Mouse (Mus musculus) midbrain, embryonic 14.5 days (tissue): ENCODE data around the gene Endod1. TPM values are rescaled to one million over a fixed set of nuclear protein-coding genes. Genes with fewer than 3 reads are reported as not detected.

Experiments
- ATAC-seq: fragments of 200-750 bp; cut with Nextera tagmentation; 2 replicates; pipeline ENCODE4 v1.8.0; 2017; ENCODE audit warnings: moderate number of reproducible peaks, moderate library complexity; ENCODE audit not compliant: low FRiP score, low TSS enrichment
- DNase-seq: peaks from one replicate; pipeline ENCODE4 v3.0.0-alpha.2; 2015
- H3K27ac ChIP-seq: fragments of 300-500 bp; sonication (generic); replicated peaks from 2 replicates; pipeline ENCODE4 v1.5.1; 2014; ENCODE audit warnings: mild to moderate bottlenecking, low read depth, low read length, moderate library complexity
- H3K27me3 ChIP-seq: fragments of 300-500 bp; sonication (generic); 2 replicates; pipeline ENCODE4 v1.6.1; 2014; ENCODE audit warnings: low read length, control low read depth, mixed read lengths; ENCODE audit not compliant: control insufficient read depth, insufficient read depth
- H3K36me3 ChIP-seq: fragments of 300-500 bp; sonication (generic); 2 replicates; pipeline ENCODE4 v1.6.1; 2014; ENCODE audit warnings: low read length, control low read depth; ENCODE audit not compliant: control insufficient read depth, insufficient read depth
- H3K4me1 ChIP-seq: fragments of 300-500 bp; sonication (generic); 2 replicates; pipeline ENCODE4 v1.6.1; 2014; ENCODE audit warnings: mild to moderate bottlenecking, antibody characterized with exemption, low read length, control low read depth; ENCODE audit not compliant: control insufficient read depth, insufficient read depth
- H3K4me2 ChIP-seq: fragments of 300-500 bp; sonication (generic); 2 replicates; pipeline ENCODE4 v1.6.1; 2014; ENCODE audit warnings: mild to moderate bottlenecking, low read length, moderate library complexity
- H3K4me3 ChIP-seq: fragments of 300-500 bp; sonication (generic); replicated peaks from 2 replicates; pipeline ENCODE4 v1.5.1; 2014; ENCODE audit warnings: low read depth, low read length
- H3K9ac ChIP-seq: fragments of 300-500 bp; sonication (generic); replicated peaks from 2 replicates; pipeline ENCODE4 v1.6.1; 2014; ENCODE audit warnings: mild to moderate bottlenecking, low read length, moderate library complexity
- H3K9me3 ChIP-seq: fragments of 300-500 bp; sonication (generic); 2 replicates; pipeline ENCODE4 v1.6.1; 2016; ENCODE audit warnings: low read length, control low read depth, mixed read lengths; ENCODE audit not compliant: control insufficient read depth
- WGBS: fragments of 180-500 bp; shearing (Covaris S2); extraction: QIAGEN DNeasy Blood & Tissue Kit; methylation state at CpG from one replicate; pipeline ENCODE4 v1.1.7; 2014; 5-methylcytosine and 5-hydroxymethylcytosine counted together
- polyA plus RNA-seq: library from polyadenylated mRNA; unstranded; fragments of >200 nt; fragmentation: Nextera tagmentation; extraction: Ambion mirVana; gene quantifications from 2 replicates; pipeline ENCODE4 v1.2.1, GENCODE M21; 2014

Gene Endod1
- polyA plus RNA-seq, 1 experiment from 2014 or later, result 22.4 TPM

DNA sequence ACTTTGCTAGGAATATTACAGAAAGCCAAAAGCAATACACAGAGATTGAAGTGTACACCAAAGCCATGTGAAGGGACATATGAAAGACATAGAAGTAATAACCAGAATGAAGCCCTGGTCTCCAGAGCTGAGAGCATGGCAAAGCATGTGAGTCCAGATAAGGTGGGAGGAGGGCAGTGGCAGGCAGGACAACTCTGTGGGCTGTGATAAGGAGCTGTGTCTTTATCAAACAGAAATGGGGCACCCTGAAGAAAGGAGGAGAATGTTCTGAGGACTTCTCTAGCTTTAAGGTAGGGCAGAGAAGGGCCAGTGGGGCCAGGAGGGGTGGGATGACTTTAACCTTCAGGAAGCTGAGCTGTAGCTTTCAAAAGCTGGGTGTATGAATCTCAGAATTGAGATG is 12.0 kb downstream of the Endod1 start:
- no peaks in the 10 kb centered on the region for H3K4me1 ChIP-seq
- no peaks in the 10 kb centered on the region for H3K36me3 ChIP-seq
- no peaks in the 10 kb centered on the region for H3K9me3 ChIP-seq
- no peak overlapping the region for H3K9ac ChIP-seq
- ATAC-seq (no peak), DNase-seq (no peak)
- no peak overlapping the region for H3K4me3 ChIP-seq
- H3K27me3 ChIP-seq, result no peaks in the 10 kb centered on the region
- no peak overlapping the region for H3K4me2 ChIP-seq
- no peak overlapping the region for H3K27ac ChIP-seq

DNA sequence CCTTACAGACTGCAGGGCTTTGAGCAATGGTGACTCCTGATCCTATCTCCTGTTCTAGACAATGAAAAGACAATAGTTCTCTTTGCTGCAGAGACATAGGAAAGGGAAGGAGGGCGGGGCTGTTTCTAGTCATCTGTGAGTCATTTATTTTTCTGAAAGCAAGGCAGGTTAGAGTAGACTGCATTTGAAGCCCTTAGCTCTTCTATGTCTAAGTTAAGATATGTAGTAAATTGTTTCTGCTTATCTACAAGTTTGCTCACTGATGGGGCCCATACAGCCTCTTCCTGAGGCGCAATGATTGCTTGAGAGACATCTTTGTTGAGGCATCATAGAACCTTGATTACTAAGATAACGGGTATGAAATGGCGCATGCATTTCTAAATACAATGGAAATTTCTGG is 13.5 kb downstream of the Endod1 start:
- DNase-seq, result no peak
- no peak for ATAC-seq

DNA sequence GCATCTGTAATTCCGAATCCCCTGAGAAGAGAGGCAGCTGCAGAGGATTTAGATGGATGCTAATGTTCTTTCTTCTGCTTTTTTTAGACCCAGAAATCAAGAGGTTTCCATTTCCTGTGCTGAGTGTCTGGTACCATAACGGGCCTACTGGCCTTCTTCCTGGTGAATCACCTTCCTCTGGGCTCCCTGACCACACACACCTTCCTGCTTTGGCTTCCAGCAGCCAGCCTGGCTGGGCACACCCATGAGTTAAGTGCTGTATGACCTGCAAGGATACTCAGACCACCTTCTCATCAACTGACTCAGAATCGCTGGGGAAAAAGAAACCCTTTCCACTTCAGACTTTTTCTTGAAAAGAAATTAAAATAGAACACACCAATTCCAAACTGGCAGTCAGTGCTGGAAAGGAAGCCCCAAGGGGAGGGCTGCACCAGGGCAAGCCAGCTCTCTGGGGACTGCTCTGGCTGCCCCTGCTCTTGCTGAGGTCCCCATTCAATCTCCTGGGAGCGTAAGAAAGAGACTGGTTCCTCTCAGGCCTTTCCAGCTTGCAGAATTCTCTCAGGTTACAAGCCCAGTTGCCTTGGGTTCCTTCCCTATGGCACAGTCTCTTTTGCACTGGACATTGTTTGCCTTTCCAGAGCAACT is 15.7 kb downstream of the Endod1 start:
- Histone ChIP-seq H3K4me3 (no peak overlapping the region), H3K4me1 (no peaks in the 10 kb centered on the region), H3K36me3 (no peaks in the 10 kb centered on the region), H3K4me2 (no peak overlapping the region), H3K27ac (no peak overlapping the region), H3K9ac (no peak overlapping the region), H3K27me3 (no peaks in the 10 kb centered on the region), H3K9me3 (no peaks in the 10 kb centered on the region)
- WGBS, result 67% methylated on average over 4 of the region's 4 CpGs
- ATAC-seq, result no peak
- DNase-seq, result no peak

More for the DNA sequence above, 13.5 kb downstream of the Endod1 start:
- H3K4me1 ChIP-seq, result no peaks in the 10 kb centered on the region
- H3K36me3 ChIP-seq, result no peaks in the 10 kb centered on the region
- no peaks in the 10 kb centered on the region for H3K9me3 ChIP-seq
- WGBS, result 92% methylated on average over 4 of the region's 4 CpGs
- H3K4me3 ChIP-seq, result no peak overlapping the region
- H3K27me3 ChIP-seq, result no peaks in the 10 kb centered on the region
- H3K9ac ChIP-seq, result no peak overlapping the region
- no peak overlapping the region for H3K4me2 ChIP-seq
- H3K27ac ChIP-seq, result no peak overlapping the region

DNA sequence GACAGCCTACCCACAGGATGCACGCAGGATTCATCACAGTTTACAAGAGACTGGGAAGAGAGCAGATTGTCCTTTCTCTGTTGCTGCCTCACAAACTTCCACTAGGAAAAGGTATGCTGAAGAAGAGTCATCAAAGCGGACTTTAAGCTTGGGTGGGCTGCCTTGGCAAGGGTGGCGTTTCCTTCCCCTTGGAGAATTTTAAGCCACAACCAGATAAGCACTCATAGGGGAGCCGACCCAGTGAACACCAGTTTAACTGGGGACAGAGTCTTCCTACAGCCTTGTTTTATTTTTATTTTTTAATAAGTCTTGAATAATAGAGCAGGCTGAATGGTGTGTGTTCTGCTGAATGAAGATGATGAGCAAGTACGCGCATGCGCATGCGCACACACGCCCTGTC is 16.6 kb downstream of the Endod1 start:
- Histone ChIP-seq H3K9me3 (no peaks in the 10 kb centered on the region), H3K36me3 (no peaks in the 10 kb centered on the region), H3K9ac (no peak overlapping the region), H3K4me1 (no peaks in the 10 kb centered on the region), H3K4me2 (no peak overlapping the region), H3K27ac (no peak overlapping the region), H3K4me3 (no peak overlapping the region), H3K27me3 (no peaks in the 10 kb centered on the region)
- 97% methylated on average over 9 of the region's 9 CpGs for WGBS
- ATAC-seq, result no peak
- DNase-seq, result no peak

DNA sequence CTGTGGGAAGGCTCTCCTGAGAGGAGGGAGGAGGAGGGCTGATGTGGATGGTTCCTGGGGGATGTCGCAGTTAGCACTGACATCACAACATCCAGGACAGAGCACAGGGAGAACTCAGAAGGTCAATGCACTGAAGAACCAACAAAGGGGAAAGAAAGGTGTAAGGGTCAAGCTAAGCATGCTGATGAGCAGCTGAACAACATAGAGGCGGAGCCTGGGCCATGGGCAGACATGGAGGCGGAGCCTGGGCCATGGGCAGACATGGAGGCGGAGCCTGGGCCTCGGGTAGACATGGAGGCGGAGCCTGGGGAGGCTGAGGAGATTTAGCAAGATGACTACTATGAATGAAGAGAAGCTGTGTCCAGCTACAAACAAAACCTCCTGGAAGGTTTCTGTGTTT is 17.8 kb downstream of the Endod1 start:
- 82% methylated on average over 6 of the region's 6 CpGs for WGBS
- Histone ChIP-seq H3K4me3 (no peak overlapping the region), H3K36me3 (no peaks in the 10 kb centered on the region), H3K4me2 (no peak overlapping the region), H3K27ac (no peak overlapping the region), H3K9ac (no peak overlapping the region), H3K9me3 (no peaks in the 10 kb centered on the region), H3K4me1 (no peaks in the 10 kb centered on the region), H3K27me3 (no peaks in the 10 kb centered on the region)
- no peak for DNase-seq
- no peak; the same call in 1 of the 2 replicates for ATAC-seq

DNA sequence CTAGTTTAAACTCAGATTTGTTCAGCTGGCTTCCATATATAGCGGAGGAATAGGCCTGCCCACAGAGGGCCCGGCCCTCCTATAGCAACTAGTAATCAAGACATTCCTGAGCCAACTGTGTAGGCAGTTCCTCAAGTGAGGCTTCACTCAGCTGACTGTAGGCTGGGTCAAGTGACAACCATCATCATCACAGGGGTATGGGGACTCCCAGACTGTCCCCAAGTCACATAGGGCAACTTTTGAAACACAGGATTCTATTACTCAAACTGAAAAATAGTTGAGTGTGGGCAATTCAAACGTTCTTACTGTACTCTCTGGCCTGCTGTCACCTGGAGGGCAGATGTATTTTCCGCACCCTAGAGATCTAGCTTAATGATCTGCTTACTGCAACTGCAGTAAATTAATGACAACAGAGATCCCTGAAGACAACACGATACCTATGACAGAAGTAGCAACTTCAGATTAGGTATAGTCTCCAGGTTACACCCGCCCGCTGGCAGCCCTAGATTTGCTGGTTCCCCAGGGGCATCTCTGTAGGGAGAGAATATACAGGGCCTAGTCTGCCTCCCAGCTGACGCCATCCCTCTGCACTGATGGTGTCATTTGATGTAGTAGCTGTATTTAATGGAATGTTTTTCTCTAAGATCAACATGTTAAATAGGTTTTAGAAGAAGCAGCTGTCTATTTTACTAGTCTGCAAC is 19.1 kb downstream of the Endod1 start:
- H3K9ac ChIP-seq, result no peak overlapping the region
- H3K36me3 ChIP-seq, result no peaks in the 10 kb centered on the region
- 92% methylated on average over 8 of the region's 8 CpGs for WGBS
- no peak overlapping the region for H3K27ac ChIP-seq
- no peaks in the 10 kb centered on the region for H3K9me3 ChIP-seq
- DNase-seq (no peak), ATAC-seq (no peak)
- no peaks in the 10 kb centered on the region for H3K4me1 ChIP-seq
- H3K27me3 ChIP-seq, result no peaks in the 10 kb centered on the region
- H3K4me2 ChIP-seq, result no peak overlapping the region
- H3K4me3 ChIP-seq, result no peak overlapping the region

DNA sequence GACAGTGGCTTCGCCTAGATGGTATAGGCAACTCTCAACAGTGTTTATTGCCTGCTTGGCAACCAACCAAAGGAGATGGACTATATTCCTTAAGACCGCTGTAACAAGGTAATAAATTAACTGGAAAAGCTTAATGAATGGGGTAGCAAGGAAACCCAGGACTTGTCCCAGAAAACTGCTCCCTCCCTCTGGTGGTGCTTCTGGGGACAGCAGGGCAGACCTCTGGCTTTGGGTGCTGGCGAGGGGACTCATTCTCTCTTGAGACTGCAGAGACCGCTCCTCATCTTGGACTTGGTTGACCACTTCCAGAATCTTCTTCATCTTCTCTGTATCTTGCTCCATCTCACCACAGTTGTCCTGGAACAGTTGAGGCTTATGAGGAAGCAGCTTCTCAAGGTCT is 24.3 kb downstream of the Endod1 start:
- Histone ChIP-seq H3K9ac (no peak overlapping the region), H3K4me1 (no peaks in the 10 kb centered on the region), H3K27me3 (no peaks in the 10 kb centered on the region), H3K4me3 (no peak overlapping the region), H3K4me2 (no peak overlapping the region), H3K27ac (no peak overlapping the region), H3K36me3 (no peaks in the 10 kb centered on the region; the same call in 1 of the 2 replicates), H3K9me3 (no peaks in the 10 kb centered on the region)
- DNase-seq (peak; percentile 9), ATAC-seq (no peak)
- WGBS, result 84% methylated on average over 4 of the region's 4 CpGs

DNA sequence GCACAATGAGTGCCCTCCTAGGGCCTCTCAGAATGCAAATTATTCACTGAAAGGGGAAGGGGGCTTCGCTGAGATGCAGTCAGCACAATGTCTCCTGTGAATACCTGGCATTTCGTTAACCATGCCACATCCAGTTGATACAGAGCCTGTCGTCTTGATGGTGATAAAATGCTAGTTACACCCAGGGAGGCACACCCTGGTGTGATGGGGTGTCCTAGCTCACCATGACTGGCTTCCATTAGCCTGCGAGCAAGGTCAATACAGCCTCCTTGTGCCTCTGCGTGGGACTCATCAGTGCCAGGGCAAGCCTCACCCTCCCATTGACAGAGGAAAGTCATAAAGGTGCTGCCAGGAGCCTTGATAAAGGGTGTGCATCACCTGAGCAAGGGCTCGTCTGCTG is 26.5 kb downstream of the Endod1 start:
- Histone ChIP-seq H3K36me3 (no peaks in the 10 kb centered on the region; the same call in 1 of the 2 replicates), H3K9me3 (no peaks in the 10 kb centered on the region), H3K9ac (no peak overlapping the region), H3K27ac (no peak overlapping the region), H3K27me3 (no peaks in the 10 kb centered on the region), H3K4me2 (no peak overlapping the region), H3K4me3 (no peak overlapping the region), H3K4me1 (no peaks in the 10 kb centered on the region)
- WGBS, result 60% methylated on average over 6 of the region's 6 CpGs
- no peak for DNase-seq
- no peak for ATAC-seq

DNA sequence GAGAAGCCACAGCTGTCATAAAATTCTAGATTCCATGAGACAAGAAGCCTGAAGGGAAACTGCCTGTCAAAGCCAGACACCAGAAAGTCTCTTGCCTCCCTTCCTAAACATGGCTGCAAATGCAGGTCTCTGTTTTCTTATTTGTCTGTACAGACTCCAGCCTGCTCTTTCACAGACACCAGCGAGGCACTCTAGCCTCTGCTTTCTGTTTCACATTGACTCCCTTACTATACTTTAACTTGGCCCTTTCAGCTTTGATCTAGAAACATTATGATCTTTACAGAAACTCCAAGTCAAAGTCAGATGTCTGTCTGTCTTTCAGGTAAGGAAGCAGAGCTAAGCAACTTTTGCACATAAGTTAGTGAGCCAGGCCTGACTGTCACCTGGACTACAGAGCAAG is 29.0 kb downstream of the Endod1 start:
- Histone ChIP-seq H3K9ac (no peak overlapping the region), H3K4me2 (no peak overlapping the region), H3K9me3 (no peaks in the 10 kb centered on the region), H3K27me3 (no peaks in the 10 kb centered on the region), H3K27ac (no peak overlapping the region), H3K4me3 (no peak overlapping the region), H3K4me1 (no peaks in the 10 kb centered on the region), H3K36me3 (no peaks in the 10 kb centered on the region; the same call in 1 of the 2 replicates)
- DNase-seq (no peak), ATAC-seq (no peak)
- 83% methylated on average over 1 of the region's 1 CpGs for WGBS
